Mouse (Mus musculus) stomach, postnatal 0 days (tissue): ENCODE results near the gene Fbxw7. TPM values are rescaled to one million over a fixed set of nuclear protein-coding genes. Genes with fewer than 3 reads are reported as not detected.

Source experiments
- ATAC-seq: fragments of 200-750 bp; cut with Nextera tagmentation; 2 replicates; pipeline ENCODE4 v1.8.0; 2017; ENCODE audit not compliant: low FRiP score, low TSS enrichment
- DNase-seq: peaks from one replicate; pipeline ENCODE4 v3.0.0-alpha.2; 2016; ENCODE audit warnings: low spot score
- H3K27ac ChIP-seq: fragments of 300-500 bp; sonication (generic); replicated peaks from 2 replicates; pipeline ENCODE4 v1.5.1; 2014; ENCODE audit warnings: mild to moderate bottlenecking, control low read depth
- H3K27me3 ChIP-seq: fragments of 300-500 bp; sonication (generic); 2 replicates; pipeline ENCODE4 v1.6.1; 2014; ENCODE audit warnings: low read length; ENCODE audit not compliant: control insufficient read depth, insufficient read depth
- H3K36me3 ChIP-seq: fragments of 300-500 bp; sonication (generic); 2 replicates; pipeline ENCODE4 v1.6.1; 2014; ENCODE audit warnings: low read length, mixed read lengths; ENCODE audit not compliant: control insufficient read depth, insufficient read depth
- H3K4me1 ChIP-seq: fragments of 300-500 bp; sonication (generic); replicated peaks from 2 replicates; pipeline ENCODE4 v1.6.1; 2014; ENCODE audit warnings: antibody characterized with exemption; ENCODE audit not compliant: control insufficient read depth, insufficient read depth
- H3K4me2 ChIP-seq: fragments of 300-500 bp; sonication (generic); replicated peaks from 2 replicates; pipeline ENCODE4 v1.6.1; 2014; ENCODE audit warnings: low read depth, mild to moderate bottlenecking, control low read depth, moderate library complexity
- H3K4me3 ChIP-seq: fragments of 300-500 bp; sonication (generic); 2 replicates; pipeline ENCODE4 v1.5.1; 2014; ENCODE audit warnings: low read depth, low read length, control low read depth
- H3K9ac ChIP-seq: fragments of 300-500 bp; sonication (generic); 2 replicates; pipeline ENCODE4 v1.6.1; 2014; ENCODE audit warnings: mild to moderate bottlenecking, low read length, control low read depth, mixed read lengths
- H3K9me3 ChIP-seq: fragments of 300-500 bp; sonication (generic); 2 replicates; pipeline ENCODE4 v1.6.1; 2016; ENCODE audit warnings: low read length; ENCODE audit not compliant: control insufficient read depth
- CTCF ChIP-seq: IDR thresholded peaks from 2 replicates; pipeline ENCODE4 v1.5.1; 2016; ENCODE audit warnings: antibody characterized with exemption, low read depth, mild to moderate bottlenecking, moderate library complexity
- EP300 ChIP-seq: optimal IDR thresholded peaks from 2 replicates; pipeline ENCODE3; 2016; ENCODE audit warnings: antibody characterized with exemption
- WGBS: fragments of 180-500 bp; shearing (Covaris S2); extraction: QIAGEN DNeasy Blood & Tissue Kit; methylation state at CpG from one replicate; pipeline ENCODE4 v1.1.7; 2014; 5-methylcytosine and 5-hydroxymethylcytosine counted together
- polyA plus RNA-seq: library from polyadenylated mRNA; unstranded; fragments of >200 nt; fragmentation: Nextera tagmentation; extraction: Ambion mirVana; gene quantifications from 2 replicates; pipeline ENCODE4 v1.2.1, GENCODE M21; 2015

The Fbxw7 gene
- polyA plus RNA-seq, 1 experiment from 2014 or later: 7.4 TPM

DNA sequence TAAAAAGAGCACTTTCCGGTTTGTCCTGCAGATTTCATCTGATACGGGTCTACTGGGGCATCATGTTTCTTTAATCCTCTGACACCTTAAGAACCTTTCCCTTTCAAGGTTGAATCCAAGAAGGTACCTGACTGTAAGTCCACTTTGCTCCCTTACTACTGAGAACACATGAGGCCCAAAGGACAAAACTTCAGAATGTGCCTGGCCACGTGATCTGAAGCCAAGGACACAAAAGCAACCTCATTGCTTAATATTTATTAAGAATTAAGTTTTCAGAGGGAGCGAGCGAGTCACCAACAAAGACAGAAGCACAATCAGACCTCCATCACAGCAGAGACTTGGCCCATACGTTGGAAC lies 40.0 kb upstream of the Fbxw7 start:
- Histone ChIP-seq H3K27ac (peak overlapping the region; percentile 78), H3K4me3 (no peak overlapping the region), H3K9me3 (no peaks in the 10 kb centered on the region), H3K9ac (no peak overlapping the region), H3K4me1 (peaks cover 6% of the 10 kb centered on the region), H3K4me2 (no peak overlapping the region), H3K27me3 (no peaks in the 10 kb centered on the region), H3K36me3 (no peaks in the 10 kb centered on the region)
- TF ChIP-seq EP300: no peak
- no peak for TF ChIP-seq CTCF
- ATAC-seq: no peak
- WGBS: 54% methylated on average over 6 of the region's 6 CpGs
- DNase-seq: peak; percentile 17

DNA sequence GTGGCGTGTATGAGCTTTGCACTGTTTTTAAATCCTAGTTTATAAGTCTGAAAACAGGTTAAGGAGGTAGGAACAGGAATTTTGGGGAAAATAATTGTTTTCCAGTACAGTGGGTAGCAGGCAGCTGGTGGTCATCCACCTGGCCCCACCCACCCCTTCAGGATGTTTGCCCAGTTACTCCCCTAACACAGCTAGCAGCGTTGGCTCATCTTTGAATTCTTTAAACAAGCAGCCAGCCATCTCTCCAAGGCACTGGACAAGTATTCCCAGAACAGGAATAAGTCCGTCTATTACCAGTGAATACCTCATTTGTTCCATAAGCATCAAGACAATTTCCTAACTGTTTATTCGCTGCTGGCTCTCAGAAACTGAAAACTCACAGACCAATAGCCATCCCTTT lies 39.5 kb upstream of the Fbxw7 start:
- Histone ChIP-seq H3K9me3 (no peaks in the 10 kb centered on the region), H3K27me3 (no peaks in the 10 kb centered on the region), H3K4me1 (peaks cover 6% of the 10 kb centered on the region), H3K27ac (peak overlapping the region; percentile 78), H3K4me2 (no peak overlapping the region), H3K36me3 (no peaks in the 10 kb centered on the region), H3K9ac (no peak overlapping the region), H3K4me3 (no peak overlapping the region)
- no peak for DNase-seq
- 30% methylated on average over 4 of the region's 4 CpGs for WGBS
- no peak for ATAC-seq
- TF ChIP-seq EP300 (no peak), CTCF (no peak)

DNA sequence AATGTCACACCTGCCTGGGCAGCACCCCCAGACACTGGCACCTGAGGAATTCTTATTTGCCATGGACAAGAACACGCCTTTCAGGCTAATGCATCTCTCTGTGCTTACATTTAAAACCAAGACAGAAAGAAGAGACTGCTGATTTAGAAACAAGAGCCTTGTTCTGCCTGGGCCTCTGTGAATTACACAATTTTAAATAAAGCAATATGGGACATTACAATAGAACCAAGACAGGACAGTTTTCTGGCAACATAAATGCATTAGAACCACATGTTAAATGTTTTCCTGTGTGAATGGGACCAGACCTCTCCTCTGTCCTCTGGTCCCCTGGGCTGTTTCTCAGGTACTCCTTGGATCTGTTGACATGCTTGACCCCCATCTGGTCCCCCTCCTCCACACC lies 39.0 kb upstream of the Fbxw7 start:
- TF ChIP-seq CTCF (no peak), EP300 (no peak)
- DNase-seq (no peak), ATAC-seq (no peak)
- H3K36me3 ChIP-seq: no peaks in the 10 kb centered on the region
- peaks cover 6% of the 10 kb centered on the region for H3K4me1 ChIP-seq
- no peaks in the 10 kb centered on the region for H3K9me3 ChIP-seq
- H3K27ac ChIP-seq: peak overlapping the region; percentile 78
- no peak overlapping the region for H3K4me2 ChIP-seq
- no peaks in the 10 kb centered on the region for H3K27me3 ChIP-seq
- 79% methylated on average over 1 of the region's 1 CpGs for WGBS
- H3K4me3 ChIP-seq: no peak overlapping the region
- H3K9ac ChIP-seq: no peak overlapping the region

DNA sequence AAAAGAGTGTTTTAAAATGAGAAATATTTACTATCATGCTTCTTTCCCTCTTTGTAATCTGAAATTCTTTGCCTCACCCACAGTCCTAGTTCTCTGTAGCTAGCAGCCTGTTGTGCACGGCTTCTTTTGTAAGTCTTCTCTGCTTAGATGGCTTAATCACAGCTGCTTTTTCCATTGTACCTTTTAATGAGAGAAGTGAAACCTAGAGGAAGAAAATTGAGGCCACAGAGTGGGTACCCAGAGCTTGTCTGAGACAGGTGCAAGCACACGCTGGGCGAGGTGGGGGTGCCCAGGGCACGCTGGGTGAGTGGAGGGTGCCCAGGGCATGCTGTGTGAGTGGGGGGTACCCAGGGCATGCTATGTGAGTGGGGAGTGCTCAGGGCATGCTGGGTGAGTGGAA lies 27.2 kb upstream of the Fbxw7 start:
- Histone ChIP-seq H3K4me1 (no peaks in the 10 kb centered on the region), H3K36me3 (no peaks in the 10 kb centered on the region), H3K4me2 (no peak overlapping the region), H3K27me3 (no peaks in the 10 kb centered on the region), H3K27ac (no peak overlapping the region), H3K4me3 (no peak overlapping the region), H3K9ac (no peak overlapping the region), H3K9me3 (no peaks in the 10 kb centered on the region)
- WGBS: 89% methylated on average over 4 of the region's 4 CpGs
- no peak for DNase-seq
- no peak for ATAC-seq
- no peak for TF ChIP-seq CTCF
- no peak for TF ChIP-seq EP300

DNA sequence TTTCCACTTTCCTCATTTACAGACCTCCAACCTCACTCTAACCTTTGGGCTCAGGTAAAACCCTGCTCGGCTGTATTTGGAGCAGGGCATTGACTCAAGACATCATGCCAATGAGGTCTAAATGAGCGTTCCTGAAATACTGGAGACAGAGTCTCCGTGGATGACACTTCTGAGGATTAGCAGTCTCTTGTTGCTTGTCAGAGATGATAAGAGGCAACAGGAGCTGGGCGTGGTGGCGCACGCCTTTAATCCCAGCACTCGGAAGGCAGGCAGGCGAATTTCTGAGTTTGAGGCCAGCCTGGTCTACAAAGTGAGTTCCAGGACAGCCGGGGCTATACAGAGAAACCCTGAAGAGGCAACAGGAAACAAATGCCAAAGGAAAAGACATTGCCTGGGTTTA lies 11.0 kb upstream of the Fbxw7 start:
- H3K27ac ChIP-seq: no peak overlapping the region
- no peaks in the 10 kb centered on the region for H3K9me3 ChIP-seq
- no peaks in the 10 kb centered on the region for H3K4me1 ChIP-seq
- H3K27me3 ChIP-seq: no peaks in the 10 kb centered on the region
- DNase-seq (no peak), ATAC-seq (no peak)
- TF ChIP-seq CTCF: no peak
- no peak for TF ChIP-seq EP300
- WGBS: 53% methylated on average over 9 of the region's 9 CpGs
- H3K4me3 ChIP-seq: no peak overlapping the region
- no peak overlapping the region for H3K4me2 ChIP-seq
- H3K36me3 ChIP-seq: no peaks in the 10 kb centered on the region
- H3K9ac ChIP-seq: no peak overlapping the region

DNA sequence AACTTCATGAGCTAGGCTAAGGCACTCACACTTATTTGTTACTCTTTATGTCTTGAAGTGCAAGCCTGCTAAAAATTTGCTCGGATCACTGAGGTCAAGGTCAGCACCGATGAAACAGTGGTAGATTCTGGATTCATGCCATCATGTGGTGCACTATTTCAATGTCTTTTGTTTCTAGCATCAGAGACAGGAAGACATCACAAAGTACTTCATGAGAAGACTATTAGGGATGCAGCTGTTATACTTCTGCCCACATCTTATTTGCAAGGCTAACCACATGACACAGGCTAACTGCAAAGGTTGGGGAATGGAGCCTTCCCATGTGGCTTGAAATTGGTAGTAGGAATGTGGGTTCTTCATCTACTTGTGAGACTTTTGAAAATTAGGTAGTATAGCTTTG lies 8.9 kb upstream of the Fbxw7 start:
- no peak for ATAC-seq
- Histone ChIP-seq H3K9me3 (no peaks in the 10 kb centered on the region), H3K36me3 (no peaks in the 10 kb centered on the region), H3K4me1 (no peaks in the 10 kb centered on the region), H3K4me2 (no peak overlapping the region), H3K27me3 (no peaks in the 10 kb centered on the region), H3K27ac (no peak overlapping the region), H3K4me3 (no peak overlapping the region), H3K9ac (no peak overlapping the region)
- WGBS: 57% methylated on average over 2 of the region's 2 CpGs
- DNase-seq: no peak
- TF ChIP-seq EP300 (no peak), CTCF (no peak)
